Mouse (Mus musculus) forebrain, embryonic 16.5 days (tissue): ENCODE results near the gene Cdkn2d. TPM values are rescaled to one million over a fixed set of nuclear protein-coding genes. Genes with fewer than 3 reads are reported as not detected.
"Not testable (repeated sequence)": the region's sequence is repeated elsewhere in the genome, so short reads cannot be mapped to it uniquely, and the experiment has no call there.

Source experiments
- ATAC-seq: fragments of 200-750 bp; cut with Nextera tagmentation; 2 replicates; pipeline ENCODE4 v1.8.0; 2017; ENCODE audit warnings: mild to moderate bottlenecking, moderate library complexity
- H3K27ac ChIP-seq: fragments of 300-500 bp; sonication (generic); 2 replicates; pipeline ENCODE4 v1.5.1; 2014; ENCODE audit warnings: low read length, control low read depth
- H3K27me3 ChIP-seq: fragments of 300-500 bp; sonication (generic); replicated peaks from 2 replicates; pipeline ENCODE4 v1.6.1; 2014; ENCODE audit warnings: low read length; ENCODE audit not compliant: control insufficient read depth, insufficient read depth
- H3K36me3 ChIP-seq: fragments of 300-500 bp; sonication (generic); 2 replicates; pipeline ENCODE4 v1.6.1; 2014; ENCODE audit not compliant: control insufficient read depth, insufficient read depth
- H3K4me1 ChIP-seq: fragments of 300-500 bp; sonication (generic); replicated peaks from 2 replicates; pipeline ENCODE4 v1.6.1; 2014; ENCODE audit warnings: low read length; ENCODE audit not compliant: control insufficient read depth, insufficient read depth
- H3K4me2 ChIP-seq: fragments of 300-500 bp; sonication (generic); 2 replicates; pipeline ENCODE4 v1.6.1; 2014; ENCODE audit warnings: mild to moderate bottlenecking, low read length, control low read depth
- H3K4me3 ChIP-seq: fragments of 300-500 bp; sonication (generic); replicated peaks from 2 replicates; pipeline ENCODE4 v1.5.1; 2014; ENCODE audit warnings: mild to moderate bottlenecking, low read length, control low read depth
- H3K9ac ChIP-seq: fragments of 300-500 bp; sonication (generic); replicated peaks from 2 replicates; pipeline ENCODE4 v1.6.1; 2014; ENCODE audit warnings: low read depth, low read length, control low read depth
- H3K9me3 ChIP-seq: fragments of 300-500 bp; sonication (generic); 2 replicates; pipeline ENCODE4 v1.6.1; 2016; ENCODE audit warnings: low read length; ENCODE audit not compliant: control insufficient read depth
- WGBS: fragments of 180-500 bp; shearing (Covaris S2); extraction: QIAGEN DNeasy Blood & Tissue Kit; methylation state at CpG from one replicate; pipeline ENCODE4 v1.1.7; 2014; 5-methylcytosine and 5-hydroxymethylcytosine counted together
- polyA plus RNA-seq: library from polyadenylated mRNA; unstranded; fragments of >200 nt; fragmentation: Nextera tagmentation; extraction: Ambion mirVana; gene quantifications from 2 replicates; pipeline ENCODE4 v1.2.1, GENCODE M21; 2015

Cdkn2d gene
- polyA plus RNA-seq, 1 experiment from 2014 or later, result 97.7 TPM

DNA sequence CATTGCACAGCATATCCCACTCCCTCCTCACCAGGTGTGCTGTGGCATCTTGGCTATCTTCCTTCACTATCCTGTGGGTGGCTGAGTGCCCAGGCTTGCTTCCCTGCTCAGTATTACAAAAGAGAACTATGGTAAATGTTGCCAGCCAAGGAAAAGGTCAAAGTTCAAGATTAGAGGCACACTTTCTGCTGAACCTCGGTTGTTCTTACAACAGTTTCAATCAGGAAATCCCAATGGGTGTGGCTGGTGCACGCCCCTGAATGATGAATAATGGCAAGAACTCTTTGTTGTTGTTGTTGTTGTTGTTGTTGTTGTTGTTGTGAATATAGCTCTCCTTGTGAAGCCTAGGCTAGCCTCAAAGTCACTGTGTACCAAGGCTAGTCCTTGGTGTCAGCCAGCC is 29.4 kb downstream of the Cdkn2d start:
- H3K27me3 ChIP-seq, result no peaks in the 10 kb centered on the region
- no peak overlapping the region for H3K4me3 ChIP-seq
- no peak overlapping the region for H3K27ac ChIP-seq
- no peaks in the 10 kb centered on the region for H3K9me3 ChIP-seq
- 62% methylated on average over 2 of the region's 2 CpGs for WGBS
- no peak overlapping the region for H3K4me2 ChIP-seq
- H3K9ac ChIP-seq, result no peak overlapping the region
- ATAC-seq, result no peak
- H3K4me1 ChIP-seq, result peaks cover 16% of the 10 kb centered on the region
- H3K36me3 ChIP-seq, result no peaks in the 10 kb centered on the region

- Histone ChIP-seq H3K9me3 (no peaks in the 10 kb centered on the region), H3K4me2 (no peak overlapping the region), H3K9ac (no peak overlapping the region), H3K4me3 (no peak overlapping the region), H3K27ac (no peak overlapping the region), H3K36me3 (no peaks in the 10 kb centered on the region), H3K27me3 (no peaks in the 10 kb centered on the region), H3K4me1 (peaks cover 4% of the 10 kb centered on the region)
- 77% methylated on average over 6 of the region's 6 CpGs for WGBS
- no peak for ATAC-seq
Measured at GRCm38 (mm10) chr9:21260491-21261040, 30.6 kb downstream of the Cdkn2d start.

GRCm38 (mm10) chr9:21256349-21256748 is 34.9 kb downstream of the Cdkn2d start:
- H3K9ac ChIP-seq, H3K27ac ChIP-seq, H3K4me2 ChIP-seq, H3K4me3 ChIP-seq, H3K27me3 ChIP-seq, ATAC-seq, H3K9me3 ChIP-seq, H3K4me1 ChIP-seq, H3K36me3 ChIP-seq: not testable (repeated sequence)
- WGBS, result 75% methylated on average over 4 of the region's 4 CpGs

GRCm38 (mm10) chr9:21254690-21255089 is 36.5 kb downstream of the Cdkn2d start:
- no peak for ATAC-seq
- Histone ChIP-seq H3K27ac (no peak overlapping the region), H3K9ac (no peak overlapping the region), H3K9me3 (no peaks in the 10 kb centered on the region), H3K4me1 (no peaks in the 10 kb centered on the region), H3K4me3 (no peak overlapping the region), H3K4me2 (no peak overlapping the region), H3K36me3 (no peaks in the 10 kb centered on the region), H3K27me3 (peaks cover 6% of the 10 kb centered on the region)

- no peaks in the 10 kb centered on the region for H3K9me3 ChIP-seq
- no peak overlapping the region for H3K4me2 ChIP-seq
- H3K27me3 ChIP-seq, result peaks cover 35% of the 10 kb centered on the region
- H3K9ac ChIP-seq, result no peak overlapping the region
- 81% methylated on average over 13 of the region's 13 CpGs for WGBS
- H3K27ac ChIP-seq, result no peak overlapping the region
- no peak overlapping the region for H3K4me3 ChIP-seq
- H3K4me1 ChIP-seq, result 0 out of 2 replicates have a peak, but pooled peaks cover 4% of the 10 kb centered on the region
- no peaks in the 10 kb centered on the region for H3K36me3 ChIP-seq
- ATAC-seq, result no peak
Measured at GRCm38 (mm10) chr9:21251116-21251735, 40.0 kb downstream of the Cdkn2d start.

DNA sequence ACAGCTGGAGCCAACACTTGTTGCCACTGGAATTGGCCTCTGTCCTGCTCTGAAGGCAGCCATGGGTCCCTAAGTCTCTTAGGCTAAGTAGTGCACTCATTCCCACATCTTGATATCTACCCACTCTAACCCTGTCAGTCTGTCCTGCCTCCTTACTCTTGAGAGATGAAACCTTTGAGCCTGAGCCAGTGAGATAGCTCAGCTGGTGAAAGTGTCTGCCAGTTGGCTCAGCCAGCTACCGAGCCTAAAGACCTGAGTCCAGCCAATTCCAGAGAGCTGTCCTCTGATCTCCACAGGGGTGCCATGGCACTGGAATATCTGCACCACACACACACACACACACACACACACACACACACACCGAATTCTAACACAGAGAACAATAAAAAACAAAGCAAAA is 40.7 kb downstream of the Cdkn2d start:
- peaks cover 41% of the 10 kb centered on the region for H3K27me3 ChIP-seq
- no peak overlapping the region for H3K27ac ChIP-seq
- ATAC-seq, result no peak
- H3K36me3 ChIP-seq, result no peaks in the 10 kb centered on the region
- no peak overlapping the region for H3K4me3 ChIP-seq
- H3K9ac ChIP-seq, result no peak overlapping the region
- H3K4me1 ChIP-seq, result 0 out of 2 replicates have a peak, but pooled peaks cover 4% of the 10 kb centered on the region
- no peak overlapping the region for H3K4me2 ChIP-seq
- 49% methylated on average over 2 of the region's 2 CpGs for WGBS
- H3K9me3 ChIP-seq, result no peaks in the 10 kb centered on the region

DNA sequence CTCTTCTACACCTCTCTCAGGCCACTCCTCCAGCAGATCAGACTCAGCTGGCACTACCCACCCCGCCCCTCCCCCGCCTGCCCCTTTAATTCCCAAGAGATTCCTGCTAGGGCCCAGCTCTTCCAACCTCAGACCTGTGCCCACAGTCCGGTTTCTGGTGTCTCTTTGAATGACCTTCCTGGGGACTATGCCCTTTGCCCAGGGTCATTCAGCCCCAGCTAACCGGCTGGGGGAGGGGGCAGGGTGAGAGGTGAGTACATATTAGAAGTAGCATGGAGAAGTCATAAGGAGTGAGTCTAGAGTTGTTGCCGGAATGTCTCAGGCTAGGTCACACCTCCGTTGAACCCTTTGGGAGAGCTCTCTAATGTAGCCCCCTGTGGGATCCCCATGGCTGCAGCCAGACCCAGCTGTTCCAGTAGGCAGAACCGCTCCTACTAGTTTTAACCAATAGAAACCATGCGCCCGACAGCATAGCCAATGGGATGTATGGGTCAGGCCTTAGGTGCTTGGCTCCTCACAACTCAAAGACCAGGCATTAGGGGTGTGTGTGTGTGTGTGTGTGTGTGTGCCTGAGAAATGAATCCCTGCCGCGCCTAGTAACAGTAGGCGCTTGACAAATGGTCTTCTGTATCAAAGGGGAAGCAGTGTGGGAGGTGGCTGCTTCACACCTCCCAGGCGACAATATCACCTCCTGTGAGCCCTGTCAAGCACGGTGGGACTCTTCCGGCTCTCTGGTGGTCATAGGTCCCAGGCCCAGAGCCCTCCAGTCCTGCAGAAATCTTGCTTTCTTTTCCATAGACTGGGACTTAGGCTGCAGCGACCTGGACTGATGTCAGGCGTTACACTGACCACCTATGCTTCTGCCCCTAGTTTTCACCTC is 41.3 kb downstream of the Cdkn2d start:
- H3K4me1 ChIP-seq, result peaks cover 7% of the 10 kb centered on the region
- H3K36me3 ChIP-seq, result no peaks in the 10 kb centered on the region
- no peaks in the 10 kb centered on the region for H3K9me3 ChIP-seq
- H3K9ac ChIP-seq, result no peak overlapping the region
- no peak overlapping the region for H3K27ac ChIP-seq
- no peak overlapping the region for H3K4me3 ChIP-seq
- peaks cover 47% of the 10 kb centered on the region for H3K27me3 ChIP-seq
- WGBS, result 48% methylated on average over 17 of the region's 17 CpGs
- no peak for ATAC-seq
- no peak overlapping the region for H3K4me2 ChIP-seq

GRCm38 (mm10) chr9:21248326-21248725 is 42.9 kb downstream of the Cdkn2d start, which contains the start of gene S1pr5:
TSS of gene S1pr5 (minus strand) at chr9:21248443.
- no peak within 1 kb of the TSS for H3K27ac ChIP-seq
- ATAC-seq, result no peak
- H3K9ac ChIP-seq, result no peak within 1 kb of the TSS
- H3K27me3 ChIP-seq, result peaks cover 60% of the 10 kb centered on the region
- H3K9me3 ChIP-seq, result no peaks in the 10 kb centered on the region
- H3K4me3 ChIP-seq, result no peak within 1 kb of the TSS
- no peak within 1 kb of the TSS for H3K4me2 ChIP-seq
- H3K36me3 ChIP-seq, result no peaks in the 10 kb centered on the region
- WGBS, result under 1% methylated on average over 30 of the region's 30 CpGs
- H3K4me1 ChIP-seq, result peaks cover 18% of the 10 kb centered on the region

DNA sequence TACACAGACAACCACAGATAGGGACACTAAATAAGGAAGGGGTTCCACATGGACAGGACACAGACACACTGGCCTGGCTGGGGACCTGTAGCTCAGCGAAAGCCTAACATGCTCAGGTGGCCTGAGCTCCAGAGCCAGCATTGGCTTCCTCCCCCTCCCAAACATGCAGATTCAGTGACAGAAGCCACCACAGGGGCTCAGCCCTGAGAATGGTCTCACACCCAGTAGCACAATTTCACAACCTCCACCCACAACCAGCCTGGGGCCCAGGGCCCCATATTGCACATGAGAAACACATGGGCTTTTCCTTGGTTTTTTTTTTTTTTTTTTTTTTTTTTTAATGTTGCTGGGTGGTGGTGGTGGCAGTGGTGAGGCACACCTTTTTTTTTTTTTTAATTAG is 44.9 kb downstream of the Cdkn2d start:
- peaks cover 68% of the 10 kb centered on the region for H3K27me3 ChIP-seq
- H3K4me1 ChIP-seq, result peaks cover 18% of the 10 kb centered on the region
- no peaks in the 10 kb centered on the region for H3K36me3 ChIP-seq
- no peaks in the 10 kb centered on the region for H3K9me3 ChIP-seq
- no peak overlapping the region for H3K4me2 ChIP-seq
- no peak overlapping the region for H3K27ac ChIP-seq
- H3K9ac ChIP-seq, result no peak overlapping the region
- H3K4me3 ChIP-seq, result no peak overlapping the region
- WGBS, result 78% methylated on average over 1 of the region's 1 CpGs
- ATAC-seq, result no peak
